Mouse (Mus musculus): ENCODE results near the gene Uqcrq. TPM values are rescaled to one million over a fixed set of nuclear protein-coding genes. Genes with fewer than 3 reads are reported as not detected.
"Not testable (repeated sequence)": the region's sequence is repeated elsewhere in the genome, so short reads cannot be mapped to it uniquely, and the experiment has no call there.

Uqcrq gene
- polyA plus RNA-seq, 1 experiment from 2014 or later, result 477 TPM

DNA sequence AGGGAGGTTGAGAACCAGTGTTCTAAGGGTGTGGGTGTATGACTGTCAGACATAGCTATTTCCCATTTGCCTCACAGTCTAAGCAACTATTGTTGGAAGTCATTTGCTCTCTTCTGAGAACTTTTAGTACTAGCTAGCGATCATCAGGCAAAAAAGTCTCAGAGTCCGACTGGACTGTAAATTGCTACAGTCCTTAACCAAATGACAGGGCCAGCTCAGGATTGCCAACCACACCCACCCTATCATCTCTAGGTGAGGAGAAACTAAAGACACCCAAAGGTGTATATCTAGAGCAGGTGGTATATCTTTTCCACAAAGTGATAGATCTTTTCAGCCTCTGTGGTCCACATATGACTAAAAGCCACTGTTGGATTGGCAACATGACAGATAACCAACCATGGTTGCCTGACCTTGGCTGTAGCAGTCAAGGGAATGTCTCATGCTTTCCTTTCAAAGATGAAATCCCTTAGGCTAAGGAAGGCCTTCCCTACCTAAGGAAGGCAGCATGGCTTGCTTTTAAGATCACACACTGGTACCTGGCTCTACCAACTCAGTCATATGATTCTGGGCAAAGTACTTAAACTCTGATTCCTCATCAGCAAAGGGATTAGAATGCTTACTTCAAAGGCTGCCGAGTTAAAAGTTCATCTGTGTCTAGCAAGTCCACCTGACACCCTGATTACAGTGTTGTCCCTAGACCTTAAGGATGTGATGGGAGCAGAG, 2.5 kb downstream of the Uqcrq start:
- ATAC-seq (ENCODE audit: insufficient number of reproducible peaks, low FRiP score, low TSS enrichment, low read depth), result no peak
- 87% methylated on average over 3 of the region's 3 CpGs for WGBS
- H3K27me3 ChIP-seq, result no peaks in the 10 kb centered on the region
- peaks cover 20% of the 10 kb centered on the region for H3K4me1 ChIP-seq
- no peak overlapping the region for H3K4me3 ChIP-seq
- H3K9ac ChIP-seq, result no peak overlapping the region
- H3K4me2 ChIP-seq, result no peak overlapping the region
- H3K9me3 ChIP-seq, result no peaks in the 10 kb centered on the region
- H3K27ac ChIP-seq, result no peak overlapping the region
- H3K36me3 ChIP-seq, result peaks cover 9% of the 10 kb centered on the region

DNA sequence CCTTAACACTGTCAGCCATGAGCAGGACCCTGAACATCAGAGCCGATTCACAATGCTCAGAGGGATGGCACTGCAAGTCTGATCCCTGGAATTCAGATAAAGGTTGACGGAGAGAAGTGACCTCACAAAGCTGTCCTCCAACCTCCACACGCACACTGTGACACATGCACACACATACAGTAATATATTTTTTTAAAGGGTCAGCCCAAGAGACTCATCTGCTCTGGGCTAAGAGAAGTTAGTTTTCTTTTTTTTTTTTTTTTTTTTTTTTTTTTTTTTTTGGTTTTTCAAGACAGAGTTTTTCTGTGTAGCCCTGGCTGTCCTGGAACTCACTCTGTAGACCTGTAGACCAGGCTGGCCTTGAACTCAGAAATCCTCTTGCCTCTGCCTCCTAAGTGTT, 3.7 kb downstream of the Uqcrq start:
- H3K9me3 ChIP-seq; H3K9ac ChIP-seq; H3K27me3 ChIP-seq; H3K36me3 ChIP-seq; H3K27ac ChIP-seq; H3K4me3 ChIP-seq; H3K4me2 ChIP-seq; ATAC-seq (ENCODE audit: insufficient number of reproducible peaks, low FRiP score, low TSS enrichment, low read depth): not testable (repeated sequence)
- H3K4me1 ChIP-seq, result peaks cover 20% of the 10 kb centered on the region
- 82% methylated on average over 3 of the region's 3 CpGs for WGBS

DNA sequence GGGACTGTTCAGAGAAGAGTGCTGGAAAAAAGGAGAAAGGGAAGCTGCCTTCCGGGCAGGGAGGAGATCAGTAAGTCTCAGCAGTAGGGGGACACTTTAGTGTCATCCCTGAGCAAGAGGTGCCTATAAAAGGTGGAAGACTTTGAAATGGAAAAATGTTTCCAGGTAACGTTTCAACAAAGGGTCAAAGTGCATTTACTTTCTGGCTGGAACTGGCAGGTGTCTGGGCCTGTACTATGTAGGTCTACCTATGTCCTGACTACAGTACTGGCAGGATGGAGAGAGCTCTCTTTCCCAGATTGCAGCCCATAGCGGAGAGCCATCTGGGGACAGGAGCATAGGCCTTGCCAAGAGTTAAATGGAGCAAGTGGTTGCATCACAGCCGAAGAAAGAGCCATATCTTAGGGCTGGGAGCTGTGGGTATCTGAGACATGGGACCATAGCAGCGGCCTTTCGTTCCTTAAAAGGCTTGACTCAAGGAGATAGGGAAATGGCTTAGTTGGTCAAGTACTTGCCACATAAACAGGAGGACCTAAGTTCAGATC, 4.8 kb downstream of the Uqcrq start:
- Histone ChIP-seq H3K27ac (no peak overlapping the region), H3K9me3 (no peaks in the 10 kb centered on the region), H3K36me3 (peaks cover 18% of the 10 kb centered on the region), H3K9ac (no peak overlapping the region), H3K4me2 (no peak overlapping the region), H3K4me3 (no peak overlapping the region), H3K27me3 (no peaks in the 10 kb centered on the region), H3K4me1 (peaks cover 11% of the 10 kb centered on the region)
- WGBS, result 82% methylated on average over 6 of the region's 6 CpGs
- no peak for ATAC-seq (ENCODE audit: insufficient number of reproducible peaks, low FRiP score, low TSS enrichment, low read depth)

DNA sequence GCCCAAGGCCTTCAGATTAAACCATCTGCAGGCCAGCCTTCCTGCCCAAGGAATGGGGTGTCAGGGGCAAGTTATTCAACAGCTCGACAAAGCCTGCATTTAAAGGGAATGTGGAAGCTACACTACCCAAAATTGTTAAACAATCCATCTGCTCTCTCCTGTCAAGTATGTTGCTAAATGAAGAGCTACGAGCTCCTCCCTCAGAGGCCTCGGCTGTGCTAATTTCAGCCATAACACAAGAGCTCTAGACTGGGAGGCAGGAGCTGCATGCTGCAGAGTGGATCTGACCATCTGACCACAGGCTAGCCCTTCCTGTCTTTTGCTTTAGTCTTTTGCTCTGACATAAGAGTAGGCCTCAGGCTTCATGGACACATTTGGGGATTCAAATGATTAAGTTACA, 5.4 kb downstream of the Uqcrq start:
- H3K9me3 ChIP-seq, result no peaks in the 10 kb centered on the region
- H3K27me3 ChIP-seq, result no peaks in the 10 kb centered on the region
- H3K4me3 ChIP-seq, result no peak overlapping the region
- H3K27ac ChIP-seq, result no peak overlapping the region
- ATAC-seq (ENCODE audit: insufficient number of reproducible peaks, low FRiP score, low TSS enrichment, low read depth), result no peak
- no peak overlapping the region for H3K4me2 ChIP-seq
- no peak overlapping the region for H3K9ac ChIP-seq
- H3K36me3 ChIP-seq, result peaks cover 19% of the 10 kb centered on the region
- H3K4me1 ChIP-seq, result peaks cover 10% of the 10 kb centered on the region
- 62% methylated on average over 3 of the region's 3 CpGs for WGBS

DNA sequence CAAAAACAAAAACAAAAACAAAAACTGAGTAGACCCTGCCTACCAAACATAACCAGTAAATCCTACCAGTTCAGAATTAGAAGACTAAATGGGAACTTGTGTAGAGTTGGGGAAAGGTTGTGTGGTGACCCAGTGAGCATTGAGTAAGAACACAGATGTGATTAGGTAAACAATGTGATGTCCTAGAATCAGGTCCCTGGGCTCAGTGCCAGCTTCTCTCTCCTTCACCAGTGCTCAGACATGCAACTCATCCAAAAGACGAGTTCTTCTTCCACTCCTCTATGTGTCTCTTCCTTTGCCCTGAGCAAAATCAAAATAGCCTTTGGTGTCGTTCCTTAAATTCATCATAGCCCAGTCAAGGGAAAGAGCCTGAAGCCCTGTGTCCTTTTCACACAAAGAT, 5.8 kb downstream of the Uqcrq start:
- ATAC-seq (ENCODE audit: insufficient number of reproducible peaks, low FRiP score, low TSS enrichment, low read depth), result no peak
- H3K36me3 ChIP-seq, result peaks cover 24% of the 10 kb centered on the region
- H3K27ac ChIP-seq, result no peak overlapping the region
- peaks cover 7% of the 10 kb centered on the region for H3K4me1 ChIP-seq
- H3K9me3 ChIP-seq, result no peaks in the 10 kb centered on the region
- 73% methylated on average over 2 of the region's 2 CpGs for WGBS
- H3K4me2 ChIP-seq, result no peak overlapping the region
- H3K4me3 ChIP-seq, result no peak overlapping the region
- H3K9ac ChIP-seq, result no peak overlapping the region
- no peaks in the 10 kb centered on the region for H3K27me3 ChIP-seq

DNA sequence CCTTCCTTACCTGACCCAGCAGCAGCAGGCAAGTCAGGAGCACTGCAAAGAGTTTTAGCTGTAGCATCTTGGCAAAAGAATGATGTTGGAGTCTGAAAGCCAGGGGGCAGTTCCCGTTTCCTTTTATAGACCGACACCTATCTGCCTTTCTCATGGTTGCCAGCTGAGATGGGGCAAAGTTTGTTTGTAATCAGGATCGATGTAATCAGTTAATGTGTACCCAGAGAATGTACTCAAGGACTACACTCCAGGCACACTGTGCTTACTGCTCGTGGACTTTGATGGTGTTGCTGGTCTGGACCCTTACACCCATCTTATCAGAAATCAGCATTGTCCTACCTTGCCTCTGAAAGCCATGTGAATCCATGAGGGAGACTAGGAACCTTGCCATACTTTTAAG, 7.6 kb downstream of the Uqcrq start, which contains the start of gene Leap2:
Gene Leap2, minus strand, starts transcription at position 135 of the 400 bp plus-strand sequence.
- H3K36me3 ChIP-seq, result peaks cover 30% of the 10 kb centered on the region
- H3K27me3 ChIP-seq, result no peaks in the 10 kb centered on the region
- H3K4me2 ChIP-seq, result no peak within 1 kb of the TSS
- ATAC-seq (ENCODE audit: insufficient number of reproducible peaks, low FRiP score, low TSS enrichment, low read depth), result no peak
- WGBS, result 89% methylated on average over 4 of the region's 4 CpGs
- H3K9ac ChIP-seq, result no peak within 1 kb of the TSS
- H3K4me3 ChIP-seq, result no peak within 1 kb of the TSS
- H3K27ac ChIP-seq, result no peak within 1 kb of the TSS
- H3K4me1 ChIP-seq, result no peaks in the 10 kb centered on the region
- H3K9me3 ChIP-seq, result no peaks in the 10 kb centered on the region

DNA sequence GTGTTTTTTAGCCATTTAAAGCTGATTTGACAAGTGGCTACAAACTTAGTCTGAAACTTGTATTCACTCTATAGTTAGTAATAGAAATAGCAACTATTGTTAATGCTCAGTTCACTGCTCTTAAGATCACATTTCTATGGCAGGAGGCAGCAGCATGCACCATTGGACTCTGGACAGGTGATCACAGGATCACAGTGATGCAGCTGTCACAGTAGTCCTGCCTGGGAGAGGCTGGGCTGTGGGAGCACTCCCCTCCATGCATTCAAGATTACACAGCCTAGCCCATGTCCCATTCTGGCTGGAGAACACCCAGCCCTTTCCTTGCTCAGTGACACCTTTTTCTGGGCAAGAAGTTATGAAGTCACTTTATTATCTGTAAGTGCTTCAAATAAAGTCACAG, 12.6 kb downstream of the Uqcrq start:
- H3K4me1 ChIP-seq, result no peaks in the 10 kb centered on the region
- ATAC-seq (ENCODE audit: insufficient number of reproducible peaks, low FRiP score, low TSS enrichment, low read depth), result no peak
- H3K27ac ChIP-seq, result no peak overlapping the region
- no peaks in the 10 kb centered on the region for H3K9me3 ChIP-seq
- no peak overlapping the region for H3K4me3 ChIP-seq
- H3K9ac ChIP-seq, result no peak overlapping the region
- H3K4me2 ChIP-seq, result no peak overlapping the region
- no peaks in the 10 kb centered on the region for H3K27me3 ChIP-seq
- peaks cover 75% of the 10 kb centered on the region for H3K36me3 ChIP-seq

DNA sequence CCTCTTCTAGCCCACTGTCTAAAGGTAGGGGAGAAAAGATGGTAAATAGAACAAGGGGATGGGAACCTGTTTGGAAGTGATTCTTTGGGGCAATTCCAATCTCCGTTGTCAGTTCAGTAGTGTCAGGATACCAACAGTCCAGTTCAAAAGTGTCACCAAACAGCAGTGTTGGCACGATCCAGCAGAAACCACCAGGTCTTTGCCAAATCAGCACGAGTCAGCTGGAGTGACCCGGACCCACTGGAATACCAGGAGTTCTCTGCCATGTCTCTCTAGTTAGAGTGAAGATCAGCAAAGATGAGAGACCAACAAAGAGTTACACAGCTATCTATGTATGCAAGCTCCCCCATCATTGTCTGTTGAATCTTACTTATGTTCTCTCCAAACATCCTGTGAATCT, 16.8 kb downstream of the Uqcrq start:
- 91% methylated on average over 4 of the region's 4 CpGs for WGBS
- ATAC-seq (ENCODE audit: insufficient number of reproducible peaks, low FRiP score, low TSS enrichment, low read depth), result no peak
- Histone ChIP-seq H3K36me3 (peaks cover 86% of the 10 kb centered on the region), H3K4me3 (no peak overlapping the region), H3K27ac (no peak overlapping the region), H3K9me3 (no peaks in the 10 kb centered on the region), H3K4me2 (no peak overlapping the region), H3K9ac (no peak overlapping the region), H3K27me3 (no peaks in the 10 kb centered on the region), H3K4me1 (no peaks in the 10 kb centered on the region)

DNA sequence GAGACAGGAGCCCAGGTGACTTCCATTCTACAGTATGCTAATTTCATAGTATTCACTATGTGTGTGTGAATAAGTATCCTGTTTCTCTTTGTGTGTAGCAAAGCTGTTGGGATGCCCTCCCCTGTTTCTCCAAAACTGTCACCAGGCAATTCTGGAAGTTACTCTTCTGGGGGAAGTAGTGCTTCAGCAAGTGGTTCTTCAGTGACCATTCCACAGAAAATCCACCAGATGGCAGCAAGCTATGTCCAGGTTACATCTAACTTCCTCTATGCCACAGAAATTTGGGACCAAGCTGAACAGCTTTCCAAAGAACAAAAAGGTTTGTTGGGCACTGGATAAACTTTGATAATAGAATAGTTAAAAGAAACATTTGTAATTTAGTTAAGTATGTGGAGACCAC, 18.9 kb downstream of the Uqcrq start:
- no peak for ATAC-seq (ENCODE audit: insufficient number of reproducible peaks, low FRiP score, low TSS enrichment, low read depth)
- no peak overlapping the region for H3K9ac ChIP-seq
- peaks cover 84% of the 10 kb centered on the region for H3K36me3 ChIP-seq
- no peaks in the 10 kb centered on the region for H3K27me3 ChIP-seq
- H3K4me3 ChIP-seq, result no peak overlapping the region
- H3K4me1 ChIP-seq, result no peaks in the 10 kb centered on the region
- no peak overlapping the region for H3K4me2 ChIP-seq
- no peak overlapping the region for H3K27ac ChIP-seq
- H3K9me3 ChIP-seq, result no peaks in the 10 kb centered on the region

DNA sequence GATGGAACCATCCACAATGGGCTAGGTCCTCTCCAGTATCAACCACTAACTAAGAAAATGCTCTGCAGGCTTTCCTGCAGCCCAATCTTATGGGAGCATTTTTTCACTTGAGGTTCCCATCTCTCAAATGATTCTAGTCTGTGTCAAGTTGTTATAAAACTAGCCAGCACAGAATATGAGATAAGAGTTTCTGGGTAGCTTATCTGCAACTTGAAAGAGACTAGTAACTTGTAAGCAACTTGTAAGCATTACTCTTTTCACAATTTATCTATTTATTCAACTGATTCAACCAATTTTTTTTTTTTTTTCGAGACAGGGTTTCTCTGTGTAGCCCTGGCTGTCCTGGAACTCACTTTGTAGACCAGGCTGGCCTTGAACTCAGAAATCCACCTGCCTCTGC, 27.0 kb downstream of the Uqcrq start:
- H3K9ac ChIP-seq, result no peak overlapping the region
- H3K9me3 ChIP-seq, result no peaks in the 10 kb centered on the region
- WGBS, result 85% methylated on average over 1 of the region's 1 CpGs
- H3K36me3 ChIP-seq, result peaks cover 84% of the 10 kb centered on the region
- ATAC-seq (ENCODE audit: insufficient number of reproducible peaks, low FRiP score, low TSS enrichment, low read depth), result no peak
- H3K27ac ChIP-seq, result no peak overlapping the region
- no peaks in the 10 kb centered on the region for H3K27me3 ChIP-seq
- H3K4me1 ChIP-seq, result no peaks in the 10 kb centered on the region
- H3K4me2 ChIP-seq, result no peak overlapping the region
- H3K4me3 ChIP-seq, result no peak overlapping the region

DNA sequence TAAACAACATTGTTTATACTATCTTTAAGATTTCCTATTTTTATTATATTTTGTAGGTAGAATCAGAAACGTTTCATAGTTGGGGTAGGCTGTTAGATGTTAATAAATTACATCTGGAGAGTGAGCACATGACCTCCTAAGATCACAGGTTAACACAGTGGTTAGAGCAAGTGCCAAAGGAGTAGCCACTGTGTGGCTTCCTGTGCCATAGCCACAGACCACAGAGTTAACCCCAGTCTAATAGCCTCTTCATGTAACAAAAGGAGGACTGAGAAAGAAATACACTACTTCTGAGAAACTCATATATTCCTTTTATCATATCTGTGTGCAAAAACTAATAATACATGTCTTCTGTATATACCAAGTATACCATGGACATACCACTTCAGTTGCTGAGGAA, 36.8 kb downstream of the Uqcrq start:
- Histone ChIP-seq H3K9ac (no peak overlapping the region), H3K4me2 (no peak overlapping the region), H3K36me3 (peaks cover 40% of the 10 kb centered on the region), H3K4me1 (no peaks in the 10 kb centered on the region), H3K9me3 (no peaks in the 10 kb centered on the region), H3K4me3 (no peak overlapping the region), H3K27me3 (no peaks in the 10 kb centered on the region), H3K27ac (no peak overlapping the region)
- ATAC-seq (ENCODE audit: insufficient number of reproducible peaks, low FRiP score, low TSS enrichment, low read depth), result no peak
- WGBS, result 60% methylated on average over 1 of the region's 1 CpGs

DNA sequence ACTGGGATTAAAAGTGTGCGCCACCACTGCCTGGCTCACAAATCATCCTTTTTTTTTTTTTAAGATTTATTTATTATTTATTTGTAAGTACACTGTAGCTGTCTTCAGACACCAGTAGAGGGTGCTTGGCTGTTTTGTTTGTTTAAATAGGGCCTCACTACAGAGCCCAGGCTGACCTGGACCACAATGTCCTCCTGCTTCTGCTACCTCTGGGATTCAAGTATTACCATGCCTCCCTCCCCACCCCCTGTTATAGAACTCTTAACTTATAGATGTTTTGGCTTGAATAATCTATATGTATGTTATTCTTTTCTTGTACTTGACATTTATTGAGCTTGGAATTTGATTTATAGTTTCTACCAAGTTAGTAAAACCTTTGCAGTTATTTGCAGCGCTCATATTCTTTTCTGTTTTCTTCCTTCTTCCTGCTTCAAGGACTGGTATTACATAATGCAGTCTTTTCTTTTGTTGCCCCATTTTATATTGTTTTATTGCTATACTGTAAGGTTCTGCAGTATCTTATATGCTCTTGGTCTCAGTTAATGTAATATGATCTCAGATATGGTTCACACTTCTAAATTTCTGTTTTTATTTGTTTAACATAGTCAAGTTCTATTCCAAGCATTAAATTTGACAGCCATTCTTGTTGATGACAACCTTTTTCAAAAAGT, 46.7 kb downstream of the Uqcrq start:
- WGBS, result 90% methylated on average over 2 of the region's 2 CpGs
- no peaks in the 10 kb centered on the region for H3K27me3 ChIP-seq
- H3K9me3 ChIP-seq, result no peaks in the 10 kb centered on the region
- no peaks in the 10 kb centered on the region for H3K4me1 ChIP-seq
- H3K4me2 ChIP-seq, result no peak overlapping the region
- no peak for ATAC-seq (ENCODE audit: insufficient number of reproducible peaks, low FRiP score, low TSS enrichment, low read depth)
- H3K36me3 ChIP-seq, result peaks cover 37% of the 10 kb centered on the region
- H3K9ac ChIP-seq, result no peak overlapping the region
- no peak overlapping the region for H3K27ac ChIP-seq
- H3K4me3 ChIP-seq, result no peak overlapping the region

Data from limb, embryonic 15.5 days (tissue).